Mouse (Mus musculus): ENCODE results near the gene Mt4. TPM values are rescaled to one million over a fixed set of nuclear protein-coding genes. Genes with fewer than 3 reads are reported as not detected.

Gene Mt4
- polyA plus RNA-seq, 1 experiment from 2014 or later: not detected

GRCm38 (mm10) chr8:94177716-94178390, 40.9 kb downstream of the Mt4 start:
- Histone ChIP-seq H3K4me2 (peak overlapping the region; percentile 93), H3K4me1 (ENCODE audit: control insufficient read depth, insufficient read depth, low read length) (peaks cover 4% of the 10 kb centered on the region; the same call in 1 of the 2 replicates), H3K27me3 (ENCODE audit: control insufficient read depth, insufficient read depth, low read length) (peaks cover 73% of the 10 kb centered on the region), H3K9ac (ENCODE audit: low read depth, low read length) (no peak overlapping the region), H3K27ac (ENCODE audit: low read depth, low read length) (peak overlapping the region; percentile 60), H3K4me3 (ENCODE audit: low read depth, low read length) (peak overlapping the region; percentile 58; the same call in 1 of the 2 replicates), H3K9me3 (replicated peaks; ENCODE audit: control insufficient read depth, low read length) (no peaks in the 10 kb centered on the region), H3K36me3 (ENCODE audit: control insufficient read depth, insufficient read depth, low read length) (no peaks in the 10 kb centered on the region)
- 63% methylated on average over 7 of the region's 7 CpGs for WGBS (ENCODE audit: insufficient replicate concordance)
- no peak for ATAC-seq (replicated peaks; ENCODE audit: insufficient number of reproducible peaks, low FRiP score, low TSS enrichment)

GRCm38 (mm10) chr8:94178857-94179712, 42.1 kb downstream of the Mt4 start, which contains the start of gene Mt1:
Mt1 (plus strand) TSS chr8:94179082.
- peaks cover 75% of the 10 kb centered on the region for H3K27me3 ChIP-seq (ENCODE audit: control insufficient read depth, insufficient read depth, low read length)

GRCm38 (mm10) chr8:94179713-94180560, 42.9 kb downstream of the Mt4 start:
- Histone ChIP-seq H3K4me1 (ENCODE audit: control insufficient read depth, insufficient read depth, low read length) (no peaks in the 10 kb centered on the region), H3K4me2 (peak overlapping the region; percentile 93), H3K36me3 (ENCODE audit: control insufficient read depth, insufficient read depth, low read length) (no peaks in the 10 kb centered on the region), H3K27ac (ENCODE audit: low read depth, low read length) (peak overlapping the region; percentile 66), H3K27me3 (ENCODE audit: control insufficient read depth, insufficient read depth, low read length) (peaks cover 75% of the 10 kb centered on the region), H3K4me3 (ENCODE audit: low read depth, low read length) (peak overlapping the region; percentile 58), H3K9ac (ENCODE audit: low read depth, low read length) (peak overlapping the region; percentile 74), H3K9me3 (replicated peaks; ENCODE audit: control insufficient read depth, low read length) (no peaks in the 10 kb centered on the region)
- ATAC-seq (replicated peaks; ENCODE audit: insufficient number of reproducible peaks, low FRiP score, low TSS enrichment): no peak
- 7% methylated on average over 25 of the region's 25 CpGs for WGBS (ENCODE audit: insufficient replicate concordance)

More at GRCm38 (mm10) chr8:94178857-94179712, 42.1 kb downstream of the Mt4 start, which contains the start of gene Mt1:
- Histone ChIP-seq H3K36me3 (ENCODE audit: control insufficient read depth, insufficient read depth, low read length) (no peaks in the 10 kb centered on the region), H3K4me2 (peak within 1 kb of the TSS; percentile 93), H3K9me3 (replicated peaks; ENCODE audit: control insufficient read depth, low read length) (no peaks in the 10 kb centered on the region), H3K9ac (ENCODE audit: low read depth, low read length) (peak within 1 kb of the TSS; percentile 74), H3K27ac (ENCODE audit: low read depth, low read length) (peak within 1 kb of the TSS; percentile 66), H3K4me3 (ENCODE audit: low read depth, low read length) (peak within 1 kb of the TSS; percentile 58), H3K4me1 (ENCODE audit: control insufficient read depth, insufficient read depth, low read length) (no peaks in the 10 kb centered on the region)
- peak; percentile 91 for ATAC-seq (replicated peaks; ENCODE audit: insufficient number of reproducible peaks, low FRiP score, low TSS enrichment)
- WGBS (ENCODE audit: insufficient replicate concordance): under 1% methylated on average over 50 of the region's 50 CpGs

- H3K9ac ChIP-seq (ENCODE audit: low read depth, low read length): peak overlapping the region; percentile 74; the same call in 1 of the 2 replicates
- peak overlapping the region; percentile 93 for H3K4me2 ChIP-seq
- no peak overlapping the region for H3K27ac ChIP-seq (ENCODE audit: low read depth, low read length)
- peaks cover 74% of the 10 kb centered on the region for H3K27me3 ChIP-seq (ENCODE audit: control insufficient read depth, insufficient read depth, low read length)
- ATAC-seq (replicated peaks; ENCODE audit: insufficient number of reproducible peaks, low FRiP score, low TSS enrichment): no peak
- no peaks in the 10 kb centered on the region for H3K4me1 ChIP-seq (ENCODE audit: control insufficient read depth, insufficient read depth, low read length)
- H3K9me3 ChIP-seq (replicated peaks; ENCODE audit: control insufficient read depth, low read length): no peaks in the 10 kb centered on the region
- peak overlapping the region; percentile 58 for H3K4me3 ChIP-seq (ENCODE audit: low read depth, low read length)
- H3K36me3 ChIP-seq (ENCODE audit: control insufficient read depth, insufficient read depth, low read length): no peaks in the 10 kb centered on the region
- WGBS (ENCODE audit: insufficient replicate concordance): 92% methylated on average over 1 of the region's 1 CpGs
Measured at GRCm38 (mm10) chr8:94180561-94180908, 43.5 kb downstream of the Mt4 start.

GRCm38 (mm10) chr8:94182055-94182929, 45.3 kb downstream of the Mt4 start:
- ATAC-seq (replicated peaks; ENCODE audit: insufficient number of reproducible peaks, low FRiP score, low TSS enrichment): no peak
- H3K27me3 ChIP-seq (ENCODE audit: control insufficient read depth, insufficient read depth, low read length): peaks cover 73% of the 10 kb centered on the region

GRCm38 (mm10) chr8:94183117-94183516, 46.1 kb downstream of the Mt4 start:
- no peaks in the 10 kb centered on the region for H3K36me3 ChIP-seq (ENCODE audit: control insufficient read depth, insufficient read depth, low read length)
- peak overlapping the region; percentile 35 for H3K4me3 ChIP-seq (ENCODE audit: low read depth, low read length)
- peak; percentile 76 for ATAC-seq (replicated peaks; ENCODE audit: insufficient number of reproducible peaks, low FRiP score, low TSS enrichment)
- H3K27ac ChIP-seq (ENCODE audit: low read depth, low read length): peak overlapping the region; percentile 55
- H3K4me2 ChIP-seq: peak overlapping the region; percentile 64
- H3K9me3 ChIP-seq (replicated peaks; ENCODE audit: control insufficient read depth, low read length): no peaks in the 10 kb centered on the region
- H3K9ac ChIP-seq (ENCODE audit: low read depth, low read length): peak overlapping the region; percentile 39
- H3K27me3 ChIP-seq (ENCODE audit: control insufficient read depth, insufficient read depth, low read length): peaks cover 75% of the 10 kb centered on the region
- WGBS (ENCODE audit: insufficient replicate concordance): 0% methylated on average over 16 of the region's 16 CpGs
- H3K4me1 ChIP-seq (ENCODE audit: control insufficient read depth, insufficient read depth, low read length): peaks cover 8% of the 10 kb centered on the region; the same call in 1 of the 2 replicates

More at GRCm38 (mm10) chr8:94182055-94182929, 45.3 kb downstream of the Mt4 start:
- H3K9me3 ChIP-seq (replicated peaks; ENCODE audit: control insufficient read depth, low read length): no peaks in the 10 kb centered on the region
- peak overlapping the region; percentile 35 for H3K4me3 ChIP-seq (ENCODE audit: low read depth, low read length)
- H3K4me2 ChIP-seq: peak overlapping the region; percentile 64
- peaks cover 4% of the 10 kb centered on the region; the same call in 1 of the 2 replicates for H3K4me1 ChIP-seq (ENCODE audit: control insufficient read depth, insufficient read depth, low read length)
- no peaks in the 10 kb centered on the region for H3K36me3 ChIP-seq (ENCODE audit: control insufficient read depth, insufficient read depth, low read length)
- H3K9ac ChIP-seq (ENCODE audit: low read depth, low read length): peak overlapping the region; percentile 39; the same call in 1 of the 2 replicates
- WGBS (ENCODE audit: insufficient replicate concordance): 66% methylated on average over 13 of the region's 13 CpGs
- H3K27ac ChIP-seq (ENCODE audit: low read depth, low read length): peak overlapping the region; percentile 37

- H3K4me1 ChIP-seq (ENCODE audit: control insufficient read depth, insufficient read depth, low read length): peaks cover 11% of the 10 kb centered on the region
- 25% methylated on average over 12 of the region's 12 CpGs for WGBS (ENCODE audit: insufficient replicate concordance)
- no peaks in the 10 kb centered on the region for H3K9me3 ChIP-seq (replicated peaks; ENCODE audit: control insufficient read depth, low read length)
- H3K27ac ChIP-seq (ENCODE audit: low read depth, low read length): peak overlapping the region; percentile 55
- no peak overlapping the region for H3K4me3 ChIP-seq (ENCODE audit: low read depth, low read length)
- peak overlapping the region; percentile 64 for H3K4me2 ChIP-seq
- ATAC-seq (replicated peaks; ENCODE audit: insufficient number of reproducible peaks, low FRiP score, low TSS enrichment): no peak
- H3K36me3 ChIP-seq (ENCODE audit: control insufficient read depth, insufficient read depth, low read length): no peaks in the 10 kb centered on the region
- peak overlapping the region; percentile 49; the same call in 1 of the 2 replicates for H3K9ac ChIP-seq (ENCODE audit: low read depth, low read length)
- peaks cover 69% of the 10 kb centered on the region for H3K27me3 ChIP-seq (ENCODE audit: control insufficient read depth, insufficient read depth, low read length)
Measured at GRCm38 (mm10) chr8:94184357-94184843, 47.4 kb downstream of the Mt4 start.

All from heart, embryonic 11.5 days (tissue).